12 mouse cellular contexts compared by ENCODE assay signal in the genomic region with DNA sequence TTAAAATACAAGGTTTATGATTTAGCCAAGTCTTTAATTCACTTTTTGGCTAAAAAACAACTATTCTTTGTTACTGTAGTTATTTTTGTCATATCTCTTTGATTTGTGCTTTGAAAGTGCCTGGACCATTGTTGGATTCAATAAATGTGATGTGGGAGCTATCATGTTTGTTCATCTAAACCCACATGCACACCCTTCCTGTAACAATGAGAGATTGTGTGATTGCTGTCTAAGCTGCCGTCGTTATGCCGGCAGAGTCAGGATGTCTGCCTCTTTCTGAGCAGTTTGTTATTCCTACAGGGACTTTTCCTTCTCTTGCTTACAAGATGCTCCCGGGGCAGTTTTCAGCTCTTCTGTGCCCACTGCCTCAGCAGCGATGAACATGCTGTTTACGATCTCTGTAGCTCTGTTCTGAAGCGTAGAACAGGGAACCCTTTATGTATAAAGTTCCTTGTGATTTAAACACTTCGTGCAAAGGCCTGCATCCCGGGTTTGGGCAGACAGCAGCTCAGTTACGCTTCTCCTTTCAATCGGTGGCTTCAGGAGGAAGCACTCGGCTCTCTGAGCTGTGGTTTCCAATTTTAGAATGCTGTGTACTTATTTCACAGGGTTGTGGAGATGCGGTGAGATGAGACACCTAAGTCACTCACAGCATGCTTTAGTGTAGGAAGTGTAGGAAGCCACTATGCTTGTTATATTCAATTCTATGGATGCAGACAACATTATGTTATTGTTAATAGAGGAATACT.
A peak's percentile ranks its signal among the peaks of the same experiment; 100 is the strongest.
DNase-seq lines count a peak whose midpoint lies in the region; ATAC-seq and TF ChIP-seq lines count a peak whose summit lies in the region.
"Had no signal": no experiment of that assay in that cellular context is flagged by ENCODE, and none has a peak within 500 bp of the region (broad histone marks: within the 10 kb centered on the region; RNA-seq: fewer than 3 reads in every experiment).

No protein-coding gene starts in this region.

- H3K4me3 ChIP-seq in hindbrain, postnatal 0 days (ENCODE audit: low read length) = no peak overlapping the region
- H3K4me3 ChIP-seq in hindbrain, embryonic 10.5 days = no peak overlapping the region
- no peak overlapping the region for H3K4me3 ChIP-seq in spleen, adult 2 months (ENCODE audit: extremely low read depth, insufficient read depth, insufficient read length)
- no peak overlapping the region for H3K4me3 ChIP-seq in embryonic facial prominence, embryonic 13.5 days
- H3K4me3 ChIP-seq in hindbrain, embryonic 11.5 days (ENCODE audit: low read depth, low read length) = no peak overlapping the region
- H3K4me3 ChIP-seq: heart, embryonic 15.5 days; midbrain, embryonic 12.5 days had no signal

- H3K27ac ChIP-seq in hindbrain, postnatal 0 days = peak overlapping the region; percentile 36; the same call in 1 of the 2 replicates
- H3K27ac ChIP-seq in hindbrain, embryonic 10.5 days = no peak overlapping the region
- H3K27ac ChIP-seq in spleen, adult 2 months (ENCODE audit: insufficient read depth, low read length) = peak overlapping the region; percentile 83
- peak overlapping the region; percentile 17; the same call in 1 of the 2 replicates for H3K27ac ChIP-seq in embryonic facial prominence, embryonic 13.5 days
- H3K27ac ChIP-seq in hindbrain, embryonic 11.5 days (ENCODE audit: low read depth, low read length) = no peak overlapping the region
- H3K27ac ChIP-seq: heart, embryonic 15.5 days; midbrain, embryonic 12.5 days had no signal

- no peak for TF ChIP-seq CTCF in hindbrain, postnatal 0 days (IDR thresholded peaks at IDR 0.05; ENCODE audit: low read depth)
- no peak for TF ChIP-seq CTCF in spleen, adult 2 months (IDR thresholded peaks at IDR 0.05; ENCODE audit: extremely low read depth, insufficient read depth, insufficient read length, insufficient replicate concordance)

- DNase-seq in hindbrain, postnatal 0 days (ENCODE audit: low spot score) = peak; percentile 10
- no peak for DNase-seq in hindbrain, embryonic 10.5 days (ENCODE audit: low spot score)
- peak in 1 of 2 experiments; percentile 48 for DNase-seq in spleen, adult 2 months (ENCODE audit: low read depth in 1 of 2, low spot score in 2 of 2)
- DNase-seq in spleen, postnatal 14 days (ENCODE audit: low spot score in 2 of 2) = no peak
- peak; percentile 23 for DNase-seq in thymus, postnatal 14 days
- DNase-seq in gastrocnemius, adult 18-20 months (ENCODE audit: low spot score) = no peak
- DNase-seq in hindbrain, embryonic 11.5 days (ENCODE audit: low spot score) = no peak
- DNase-seq: left cerebral cortex, postnatal 4 days had no signal

- H3K9me3 ChIP-seq in hindbrain, postnatal 0 days (ENCODE audit: low read length) = no peaks in the 10 kb centered on the region
- H3K9me3 ChIP-seq in hindbrain, embryonic 10.5 days = no peaks in the 10 kb centered on the region
- no peaks in the 10 kb centered on the region for H3K9me3 ChIP-seq in embryonic facial prominence, embryonic 13.5 days
- H3K9me3 ChIP-seq in hindbrain, embryonic 11.5 days (ENCODE audit: control insufficient read depth, low read length) = no peaks in the 10 kb centered on the region
- H3K9me3 ChIP-seq: G1E; heart, embryonic 15.5 days; midbrain, embryonic 12.5 days had no signal

- WGBS in hindbrain, postnatal 0 days = 55% methylated on average over 13 of the region's 13 CpGs
- WGBS in hindbrain, embryonic 10.5 days = 71% methylated on average over 13 of the region's 13 CpGs
- WGBS in spleen, adult 2 months = 9% methylated on average over 13 of the region's 13 CpGs
- WGBS in embryonic facial prominence, embryonic 13.5 days = 18% methylated on average over 13 of the region's 13 CpGs
- WGBS in hindbrain, embryonic 11.5 days = 76% methylated on average over 13 of the region's 13 CpGs

- no peak for TF ChIP-seq POLR2A in spleen, adult 2 months (IDR thresholded peaks at IDR 0.05; ENCODE audit: low read depth, low read length)

- H3K9ac ChIP-seq in hindbrain, postnatal 0 days (replicated peaks; ENCODE audit: low read length) = no peak overlapping the region
- no peak overlapping the region for H3K9ac ChIP-seq in embryonic facial prominence, embryonic 13.5 days
- no peak overlapping the region for H3K9ac ChIP-seq in hindbrain, embryonic 11.5 days (ENCODE audit: low read depth, low read length)
- H3K9ac ChIP-seq: heart, embryonic 15.5 days; midbrain, embryonic 12.5 days had no signal

- no peak for ATAC-seq in hindbrain, postnatal 0 days
- 0 out of 2 replicates have a peak, but pooled peaks have one; percentile 20 for ATAC-seq in embryonic facial prominence, embryonic 13.5 days (ENCODE audit: insufficient number of reproducible peaks, insufficient read depth, low FRiP score, low TSS enrichment, low read depth)
- ATAC-seq in hindbrain, embryonic 11.5 days (ENCODE audit: low FRiP score) = no peak

- no peak overlapping the region for H3K4me2 ChIP-seq in hindbrain, postnatal 0 days (ENCODE audit: low read depth, low read length)
- no peak overlapping the region for H3K4me2 ChIP-seq in embryonic facial prominence, embryonic 13.5 days
- no peak overlapping the region for H3K4me2 ChIP-seq in hindbrain, embryonic 11.5 days (replicated peaks; ENCODE audit: low read depth, low read length)
- H3K4me2 ChIP-seq: heart, embryonic 15.5 days; midbrain, embryonic 12.5 days had no signal

- no peaks in the 10 kb centered on the region for H3K36me3 ChIP-seq in hindbrain, postnatal 0 days (ENCODE audit: insufficient read depth, low read length)
- H3K36me3 ChIP-seq in hindbrain, embryonic 10.5 days = no peaks in the 10 kb centered on the region
- no peaks in the 10 kb centered on the region for H3K36me3 ChIP-seq in spleen, adult 2 months (ENCODE audit: control insufficient read depth, insufficient read depth, low read length)
- H3K36me3 ChIP-seq in embryonic facial prominence, embryonic 13.5 days = no peaks in the 10 kb centered on the region
- no peaks in the 10 kb centered on the region for H3K36me3 ChIP-seq in hindbrain, embryonic 11.5 days (ENCODE audit: control insufficient read depth, insufficient read depth, low read length)
- H3K36me3 ChIP-seq: heart, embryonic 15.5 days; midbrain, embryonic 12.5 days had no signal

- no peaks in the 10 kb centered on the region for H3K4me1 ChIP-seq in hindbrain, postnatal 0 days (ENCODE audit: insufficient read depth, low read length)
- H3K4me1 ChIP-seq in hindbrain, embryonic 10.5 days (replicated peaks) = no peaks in the 10 kb centered on the region
- peaks cover 22% of the 10 kb centered on the region for H3K4me1 ChIP-seq in spleen, adult 2 months (ENCODE audit: control insufficient read depth, insufficient read depth, insufficient read length)
- 0 out of 2 replicates have a peak, but pooled peaks cover 7% of the 10 kb centered on the region for H3K4me1 ChIP-seq in embryonic facial prominence, embryonic 13.5 days
- no peaks in the 10 kb centered on the region for H3K4me1 ChIP-seq in hindbrain, embryonic 11.5 days (replicated peaks; ENCODE audit: control insufficient read depth, insufficient read depth, low read length)
- H3K4me1 ChIP-seq: midbrain, embryonic 12.5 days had no signal

- H3K27me3 ChIP-seq in hindbrain, postnatal 0 days (ENCODE audit: insufficient read depth, low read length) = no peaks in the 10 kb centered on the region
- H3K27me3 ChIP-seq in hindbrain, embryonic 10.5 days (ENCODE audit: insufficient read depth, poor library complexity, severe bottlenecking) = no peaks in the 10 kb centered on the region
- H3K27me3 ChIP-seq in spleen, adult 2 months (ENCODE audit: control insufficient read depth, insufficient read depth, low read length) = no peaks in the 10 kb centered on the region
- no peaks in the 10 kb centered on the region for H3K27me3 ChIP-seq in embryonic facial prominence, embryonic 13.5 days
- no peaks in the 10 kb centered on the region for H3K27me3 ChIP-seq in hindbrain, embryonic 11.5 days (ENCODE audit: control insufficient read depth, insufficient read depth, low read length)
- H3K27me3 ChIP-seq: heart, embryonic 15.5 days; midbrain, embryonic 12.5 days had no signal

Comparison
In these comparisons a context has a peak if more than half of its experiments do, and no peak if none do; other contexts are left out.
1. DNase-seq: peak in hindbrain, postnatal 0 days (single experiment) and thymus, postnatal 14 days (single experiment); none in hindbrain, embryonic 10.5 days (single experiment), spleen, postnatal 14 days (0 of 2), gastrocnemius, adult 18-20 months (single experiment) and hindbrain, embryonic 11.5 days (single experiment).
2. H3K27ac ChIP-seq: peak in hindbrain, postnatal 0 days (single experiment), spleen, adult 2 months (single experiment) and embryonic facial prominence, embryonic 13.5 days (single experiment); none in hindbrain, embryonic 10.5 days (single experiment) and hindbrain, embryonic 11.5 days (single experiment).